Mouse (Mus musculus): Measurements from ENCODE around the gene Cnnm2. TPM values are rescaled to one million over a fixed set of nuclear protein-coding genes. Genes with fewer than 3 reads are reported as not detected.
"Not testable (repeated sequence)": the region's sequence is repeated elsewhere in the genome, so short reads cannot be mapped to it uniquely, and the experiment has no call there.

Cnnm2 gene
- polyA plus RNA-seq, 1 experiment from 2014 or later, result 3.4 TPM

GRCm38 (mm10) chr19:46735241-46735640 is 26.2 kb upstream of the Cnnm2 start:
- Histone ChIP-seq H3K4me3 (no peak overlapping the region), H3K4me1 (no peaks in the 10 kb centered on the region), H3K27me3 (no peaks in the 10 kb centered on the region), H3K9ac (no peak overlapping the region), H3K9me3 (no peaks in the 10 kb centered on the region), H3K36me3 (peaks cover 23% of the 10 kb centered on the region), H3K4me2 (no peak overlapping the region), H3K27ac (no peak overlapping the region)
- no peak for ATAC-seq (ENCODE audit: insufficient number of reproducible peaks, insufficient read depth, low FRiP score, low TSS enrichment, low read depth)
- 52% methylated on average over 5 of the region's 5 CpGs for WGBS

DNA sequence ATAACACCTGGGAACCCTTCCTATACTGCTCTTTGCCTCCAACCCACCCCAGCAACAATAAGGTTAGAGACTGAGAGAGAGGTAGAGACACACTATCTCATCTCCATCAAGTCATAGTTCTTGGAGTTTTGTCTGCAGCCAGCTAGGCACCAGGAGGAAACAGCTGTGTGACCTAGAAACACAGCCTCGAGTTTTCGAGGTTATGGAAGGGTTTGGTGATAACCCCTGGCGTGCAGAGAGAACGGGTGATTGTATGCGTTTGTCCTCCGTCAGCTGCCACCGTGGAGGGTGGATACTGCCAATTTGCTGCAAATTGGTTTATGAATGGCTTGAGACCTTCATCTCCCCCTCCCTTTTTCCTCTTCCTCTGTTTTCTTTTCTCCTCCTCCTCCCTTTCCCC is 24.3 kb upstream of the Cnnm2 start:
- Histone ChIP-seq H3K4me1 (no peaks in the 10 kb centered on the region), H3K9ac (no peak overlapping the region), H3K4me3 (no peak overlapping the region), H3K9me3 (no peaks in the 10 kb centered on the region), H3K36me3 (peaks cover 21% of the 10 kb centered on the region), H3K4me2 (no peak overlapping the region), H3K27me3 (no peaks in the 10 kb centered on the region), H3K27ac (no peak overlapping the region)
- ATAC-seq (ENCODE audit: insufficient number of reproducible peaks, insufficient read depth, low FRiP score, low TSS enrichment, low read depth), result no peak
- whole genome bisulfite sequencing, result 78% methylated on average over 7 of the region's 7 CpGs

- Histone ChIP-seq H3K36me3 (peaks cover 9% of the 10 kb centered on the region; the same call in 1 of the 2 replicates), H3K27me3 (no peaks in the 10 kb centered on the region), H3K9ac (no peak overlapping the region), H3K4me2 (no peak overlapping the region), H3K4me3 (no peak overlapping the region), H3K9me3 (no peaks in the 10 kb centered on the region), H3K27ac (no peak overlapping the region), H3K4me1 (no peaks in the 10 kb centered on the region)
- WGBS, result 53% methylated on average over 7 of the region's 7 CpGs
- no peak for ATAC-seq (ENCODE audit: insufficient number of reproducible peaks, insufficient read depth, low FRiP score, low TSS enrichment, low read depth)
Measured at GRCm38 (mm10) chr19:46740341-46741008, 20.9 kb upstream of the Cnnm2 start.

DNA sequence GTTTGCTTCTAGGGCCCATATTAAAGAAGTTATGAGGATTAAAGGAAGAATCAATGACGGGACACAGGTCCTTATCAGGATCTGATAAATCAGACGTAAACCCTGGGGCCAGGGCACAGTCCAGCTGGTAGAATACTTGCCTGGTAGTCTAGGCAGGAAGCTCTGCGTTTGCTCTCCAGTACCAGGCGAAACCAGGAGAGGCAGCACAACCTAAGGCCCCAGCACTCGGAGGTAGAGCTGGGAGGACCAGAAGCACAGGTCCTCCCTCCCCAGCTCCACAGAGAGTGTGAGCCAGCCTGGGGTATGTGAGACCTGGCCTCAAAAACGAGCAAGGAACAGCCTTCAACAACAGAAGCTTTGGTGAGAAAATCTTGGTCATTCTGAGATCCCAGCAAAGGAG is 19.8 kb upstream of the Cnnm2 start:
- no peak overlapping the region for H3K4me2 ChIP-seq
- no peak for ATAC-seq (ENCODE audit: insufficient number of reproducible peaks, insufficient read depth, low FRiP score, low TSS enrichment, low read depth)
- no peak overlapping the region for H3K4me3 ChIP-seq
- no peak overlapping the region for H3K9ac ChIP-seq
- H3K4me1 ChIP-seq, result no peaks in the 10 kb centered on the region
- 38% methylated on average over 6 of the region's 6 CpGs for WGBS
- H3K36me3 ChIP-seq, result peaks cover 9% of the 10 kb centered on the region; the same call in 1 of the 2 replicates
- no peaks in the 10 kb centered on the region for H3K9me3 ChIP-seq
- H3K27me3 ChIP-seq, result no peaks in the 10 kb centered on the region
- no peak overlapping the region for H3K27ac ChIP-seq

DNA sequence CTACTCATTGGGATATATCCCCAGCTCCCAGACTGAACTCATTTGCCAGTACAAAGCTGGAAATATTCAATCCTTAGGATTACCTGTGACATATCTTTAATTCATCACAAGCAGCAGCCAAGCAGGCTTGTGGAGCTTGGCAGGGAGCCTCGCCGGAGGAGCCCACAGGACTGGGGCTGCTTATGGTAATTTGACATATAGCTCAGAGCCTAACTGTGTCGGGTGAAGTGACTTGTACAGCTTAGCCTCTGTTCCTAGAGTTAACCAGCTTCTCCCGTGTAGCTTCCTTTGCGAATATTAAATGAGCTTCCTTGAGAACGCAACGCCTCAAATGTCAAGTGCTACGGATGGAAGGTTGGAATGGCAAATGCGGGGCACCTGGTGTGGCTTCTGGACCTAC is 16.7 kb upstream of the Cnnm2 start:
- H3K27ac ChIP-seq, result no peak overlapping the region
- no peaks in the 10 kb centered on the region for H3K36me3 ChIP-seq
- no peaks in the 10 kb centered on the region for H3K9me3 ChIP-seq
- no peak overlapping the region for H3K4me2 ChIP-seq
- no peaks in the 10 kb centered on the region for H3K4me1 ChIP-seq
- no peak for ATAC-seq (ENCODE audit: insufficient number of reproducible peaks, insufficient read depth, low FRiP score, low TSS enrichment, low read depth)
- no peak overlapping the region for H3K4me3 ChIP-seq
- H3K27me3 ChIP-seq, result no peaks in the 10 kb centered on the region
- H3K9ac ChIP-seq, result no peak overlapping the region
- 64% methylated on average over 9 of the region's 9 CpGs for WGBS

GRCm38 (mm10) chr19:46747799-46748198 is 13.6 kb upstream of the Cnnm2 start:
- no peaks in the 10 kb centered on the region for H3K4me1 ChIP-seq

DNA sequence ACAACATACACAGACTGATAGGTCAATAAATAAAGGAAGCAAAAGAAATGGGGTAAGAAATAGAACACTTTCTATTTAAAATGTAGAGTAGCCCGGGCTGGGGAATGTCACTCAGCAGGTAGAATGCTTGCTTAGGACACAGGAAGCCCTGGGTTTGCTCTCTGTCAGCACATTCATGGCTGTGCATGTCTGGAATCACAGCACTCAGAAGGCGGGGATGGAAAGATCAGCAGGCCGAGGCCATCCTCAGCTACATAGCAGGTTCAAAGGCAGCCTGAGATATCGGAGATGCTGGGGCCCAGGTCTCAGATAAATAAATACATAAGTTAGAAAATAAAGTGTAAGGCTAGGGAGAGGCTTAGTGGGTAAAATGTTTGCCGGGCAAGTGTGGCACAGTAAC is 9.2 kb upstream of the Cnnm2 start:
- Histone ChIP-seq H3K4me3 (no peak overlapping the region), H3K27me3 (no peaks in the 10 kb centered on the region), H3K36me3 (no peaks in the 10 kb centered on the region), H3K9ac (no peak overlapping the region), H3K4me1 (no peaks in the 10 kb centered on the region), H3K4me2 (no peak overlapping the region), H3K9me3 (no peaks in the 10 kb centered on the region), H3K27ac (no peak overlapping the region)
- WGBS, result 88% methylated on average over 5 of the region's 5 CpGs
- ATAC-seq (ENCODE audit: insufficient number of reproducible peaks, insufficient read depth, low FRiP score, low TSS enrichment, low read depth), result no peak

More at GRCm38 (mm10) chr19:46747799-46748198, 13.6 kb upstream of the Cnnm2 start:
- H3K27me3 ChIP-seq, result no peaks in the 10 kb centered on the region
- H3K9me3 ChIP-seq, result no peaks in the 10 kb centered on the region
- H3K4me3 ChIP-seq, result no peak overlapping the region
- WGBS, result 89% methylated on average over 3 of the region's 3 CpGs
- no peak overlapping the region for H3K9ac ChIP-seq
- no peak overlapping the region for H3K4me2 ChIP-seq
- ATAC-seq (ENCODE audit: insufficient number of reproducible peaks, insufficient read depth, low FRiP score, low TSS enrichment, low read depth), result no peak
- H3K36me3 ChIP-seq, result no peaks in the 10 kb centered on the region
- no peak overlapping the region for H3K27ac ChIP-seq

- no peak overlapping the region for H3K9ac ChIP-seq
- no peak overlapping the region for H3K4me2 ChIP-seq
- H3K27me3 ChIP-seq, result peaks cover 16% of the 10 kb centered on the region
- no peaks in the 10 kb centered on the region for H3K4me1 ChIP-seq
- no peak for ATAC-seq (ENCODE audit: insufficient number of reproducible peaks, insufficient read depth, low FRiP score, low TSS enrichment, low read depth)
- no peaks in the 10 kb centered on the region for H3K36me3 ChIP-seq
- no peak overlapping the region for H3K4me3 ChIP-seq
- no peak overlapping the region for H3K27ac ChIP-seq
- 48% methylated on average over 9 of the region's 9 CpGs for WGBS
- H3K9me3 ChIP-seq, result no peaks in the 10 kb centered on the region
Measured at GRCm38 (mm10) chr19:46755066-46755465, 6.3 kb upstream of the Cnnm2 start.

DNA sequence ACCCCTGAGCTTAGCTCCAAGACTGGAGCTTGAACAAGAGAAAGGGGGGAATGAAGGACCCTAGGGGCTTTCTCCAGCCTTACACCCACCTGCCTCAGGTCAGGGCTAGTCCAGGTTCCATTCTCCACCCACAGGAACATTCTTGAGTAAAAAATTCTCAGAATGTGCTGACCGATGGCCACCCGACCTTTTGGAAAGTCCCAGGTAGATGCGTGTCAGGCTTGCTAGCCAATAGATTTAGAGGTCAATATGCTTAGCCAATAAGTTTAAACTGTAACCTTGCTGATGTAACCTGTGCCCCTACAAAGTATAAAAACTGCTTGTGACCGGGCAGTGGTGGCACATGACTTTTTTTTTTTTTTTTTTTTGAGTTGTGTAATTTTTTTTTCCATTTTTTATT is 5.2 kb upstream of the Cnnm2 start:
- no peak overlapping the region for H3K9ac ChIP-seq
- no peak overlapping the region for H3K4me3 ChIP-seq
- H3K27me3 ChIP-seq, result peaks cover 16% of the 10 kb centered on the region
- H3K4me2 ChIP-seq, result no peak overlapping the region
- ATAC-seq (ENCODE audit: insufficient number of reproducible peaks, insufficient read depth, low FRiP score, low TSS enrichment, low read depth), result no peak
- H3K36me3 ChIP-seq, result no peaks in the 10 kb centered on the region
- WGBS, result 84% methylated on average over 4 of the region's 4 CpGs
- no peaks in the 10 kb centered on the region for H3K4me1 ChIP-seq
- no peaks in the 10 kb centered on the region for H3K9me3 ChIP-seq
- no peak overlapping the region for H3K27ac ChIP-seq

DNA sequence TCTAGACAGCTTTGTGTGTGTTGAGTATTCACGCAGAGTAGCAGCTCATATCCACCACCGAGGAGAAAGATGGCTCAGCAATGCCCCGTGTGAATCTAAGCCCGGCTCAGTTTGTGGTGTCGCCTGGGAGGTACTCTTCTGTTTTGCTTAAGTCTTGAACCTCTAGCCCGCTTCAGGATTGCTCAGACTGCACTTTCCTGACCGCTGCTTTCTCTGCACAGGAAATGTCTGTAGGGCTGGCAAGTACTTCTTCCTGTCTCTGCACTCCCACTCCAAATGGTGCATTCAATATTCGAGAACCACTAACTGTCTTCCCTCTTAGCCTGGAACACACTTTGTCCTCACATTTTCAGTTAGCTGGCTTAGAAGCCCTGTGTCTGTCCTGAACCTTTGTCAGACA is 2.3 kb upstream of the Cnnm2 start:
- no peak overlapping the region for H3K27ac ChIP-seq
- WGBS, result 58% methylated on average over 8 of the region's 8 CpGs
- H3K9me3 ChIP-seq, result no peaks in the 10 kb centered on the region
- no peak overlapping the region for H3K4me2 ChIP-seq
- no peak overlapping the region for H3K4me3 ChIP-seq
- peaks cover 37% of the 10 kb centered on the region for H3K27me3 ChIP-seq
- no peak overlapping the region for H3K9ac ChIP-seq
- no peak for ATAC-seq (ENCODE audit: insufficient number of reproducible peaks, insufficient read depth, low FRiP score, low TSS enrichment, low read depth)
- H3K4me1 ChIP-seq, result peaks cover 20% of the 10 kb centered on the region
- H3K36me3 ChIP-seq, result no peaks in the 10 kb centered on the region

- not testable (repeated sequence) for ATAC-seq (ENCODE audit: insufficient number of reproducible peaks, insufficient read depth, low FRiP score, low TSS enrichment, low read depth)
Measured at GRCm38 (mm10) chr19:46759909-46760308, 1.5 kb upstream of the Cnnm2 start.

DNA sequence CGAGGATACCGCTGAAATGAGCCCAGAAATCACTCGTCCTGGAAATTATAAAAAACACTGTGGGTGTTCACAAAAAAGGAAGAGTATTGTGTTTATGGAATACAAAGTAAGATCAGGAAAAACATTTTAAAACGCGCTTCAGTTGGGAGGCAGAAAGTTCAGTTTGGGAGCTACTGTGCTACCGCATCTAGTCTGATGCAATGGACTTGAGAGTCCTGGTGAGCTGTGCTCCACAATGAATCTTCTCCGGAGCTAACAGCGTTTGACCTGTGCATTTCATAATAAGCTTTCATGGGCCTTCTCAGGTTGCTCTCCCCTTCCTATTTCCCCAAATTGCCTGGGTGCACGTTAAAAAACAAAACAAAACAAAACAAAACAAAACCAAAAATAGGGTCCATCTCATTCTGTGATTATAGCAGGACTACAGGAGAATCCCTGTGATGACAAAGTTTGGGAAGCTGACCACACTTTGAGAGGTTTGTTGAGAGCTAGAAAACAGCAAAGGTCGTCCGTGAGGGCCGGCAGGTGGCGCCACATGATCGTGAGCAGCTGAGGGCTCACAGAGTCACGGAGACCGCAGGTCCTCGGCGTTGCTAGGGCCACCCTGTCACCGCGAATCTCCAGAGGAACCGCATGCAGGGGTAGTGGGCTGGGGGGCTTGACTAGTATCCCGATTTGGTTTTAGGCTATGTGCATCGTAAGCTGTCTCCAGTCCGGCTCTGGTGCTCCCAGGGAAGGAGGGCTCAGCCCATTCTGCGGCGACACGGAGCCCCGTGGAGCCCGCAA is 828 bp upstream of the Cnnm2 start:
- H3K4me2 ChIP-seq, result peak overlapping the region; percentile 100
- WGBS, result 17% methylated on average over 29 of the region's 29 CpGs
- H3K36me3 ChIP-seq, result no peaks in the 10 kb centered on the region
- peak overlapping the region; percentile 71; the same call in 1 of the 2 replicates for H3K27ac ChIP-seq
- no peaks in the 10 kb centered on the region for H3K9me3 ChIP-seq
- peak; percentile 61 for ATAC-seq (ENCODE audit: insufficient number of reproducible peaks, insufficient read depth, low FRiP score, low TSS enrichment, low read depth)
- H3K9ac ChIP-seq, result no peak overlapping the region
- H3K4me1 ChIP-seq, result peaks cover 28% of the 10 kb centered on the region
- peaks cover 49% of the 10 kb centered on the region for H3K27me3 ChIP-seq
- peak overlapping the region; percentile 77 for H3K4me3 ChIP-seq

More at GRCm38 (mm10) chr19:46759909-46760308, 1.5 kb upstream of the Cnnm2 start:
- H3K9ac ChIP-seq, H3K36me3 ChIP-seq, H3K4me2 ChIP-seq, H3K27ac ChIP-seq, H3K9me3 ChIP-seq, H3K4me3 ChIP-seq: not testable (repeated sequence)
- WGBS, result 81% methylated on average over 10 of the region's 10 CpGs
- peaks cover 28% of the 10 kb centered on the region for H3K4me1 ChIP-seq
- H3K27me3 ChIP-seq, result peaks cover 45% of the 10 kb centered on the region
